Mouse (Mus musculus): ENCODE measurements around the gene Dip2b. TPM values are rescaled to one million over a fixed set of nuclear protein-coding genes. Genes with fewer than 3 reads are reported as not detected.

The Dip2b gene
- polyA plus RNA-seq, 1 experiment from 2014 or later, result 11.3 TPM

DNA sequence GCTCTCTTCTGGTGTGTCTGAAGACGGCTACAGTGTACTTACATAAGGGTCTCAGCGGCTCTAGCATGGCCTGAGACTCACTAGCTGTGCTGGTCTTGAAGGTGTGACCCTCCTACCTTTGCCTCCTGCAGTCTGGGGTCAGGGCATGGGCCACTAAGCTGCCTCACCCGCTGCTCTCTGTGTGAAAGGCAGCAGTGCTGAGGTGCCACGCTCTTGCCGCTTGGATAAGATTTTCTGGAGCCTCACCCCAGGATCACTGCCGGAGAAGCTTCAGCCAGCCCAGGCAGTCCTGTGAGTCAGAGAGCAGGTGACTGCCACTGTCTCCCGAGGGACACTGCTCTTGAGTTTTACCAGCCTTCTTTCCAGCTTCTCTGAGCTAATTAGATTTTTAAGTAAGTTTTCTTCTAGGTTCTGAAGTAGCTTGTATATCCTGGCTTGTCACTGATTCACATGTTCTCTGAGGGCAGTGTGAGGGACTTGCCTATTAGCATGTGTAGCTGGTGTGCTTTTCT is 18.0 kb downstream of the Dip2b start:
- Histone ChIP-seq H3K9ac (no peak overlapping the region), H3K27ac (no peak overlapping the region), H3K9me3 (no peaks in the 10 kb centered on the region), H3K36me3 (no peaks in the 10 kb centered on the region), H3K4me2 (no peak overlapping the region), H3K27me3 (no peaks in the 10 kb centered on the region), H3K4me1 (0 out of 2 replicates have a peak, but pooled peaks cover 3% of the 10 kb centered on the region), H3K4me3 (no peak overlapping the region)
- WGBS, result 87% methylated on average over 7 of the region's 7 CpGs
- ATAC-seq (ENCODE audit: insufficient number of reproducible peaks, low FRiP score, low TSS enrichment, low read depth), result no peak

DNA sequence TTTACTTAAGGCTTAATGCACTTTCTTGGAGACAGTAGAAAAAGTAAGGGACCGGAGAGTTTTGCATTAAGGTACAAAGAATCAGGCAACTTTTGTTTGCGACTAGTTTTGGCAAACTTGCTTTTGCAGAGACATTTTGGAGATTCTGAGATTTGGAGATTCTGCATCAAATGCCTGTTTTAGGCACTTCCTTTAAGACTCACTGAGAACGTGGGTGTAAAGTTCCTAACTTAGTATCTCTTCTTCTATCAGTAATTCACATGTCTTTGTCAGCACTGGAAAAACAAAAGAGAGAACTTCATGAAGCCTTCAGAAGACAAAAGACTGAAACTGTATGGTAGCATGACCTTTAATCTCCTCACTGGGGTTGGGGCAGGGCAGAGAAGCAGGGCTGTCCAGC is 19.2 kb downstream of the Dip2b start:
- Histone ChIP-seq H3K36me3 (no peaks in the 10 kb centered on the region), H3K4me3 (no peak overlapping the region), H3K4me1 (0 out of 2 replicates have a peak, but pooled peaks cover 3% of the 10 kb centered on the region), H3K9me3 (no peaks in the 10 kb centered on the region), H3K27me3 (no peaks in the 10 kb centered on the region), H3K4me2 (no peak overlapping the region), H3K27ac (no peak overlapping the region), H3K9ac (no peak overlapping the region)
- ATAC-seq (ENCODE audit: insufficient number of reproducible peaks, low FRiP score, low TSS enrichment, low read depth), result no peak
- WGBS, result 89% methylated on average over 3 of the region's 3 CpGs

DNA sequence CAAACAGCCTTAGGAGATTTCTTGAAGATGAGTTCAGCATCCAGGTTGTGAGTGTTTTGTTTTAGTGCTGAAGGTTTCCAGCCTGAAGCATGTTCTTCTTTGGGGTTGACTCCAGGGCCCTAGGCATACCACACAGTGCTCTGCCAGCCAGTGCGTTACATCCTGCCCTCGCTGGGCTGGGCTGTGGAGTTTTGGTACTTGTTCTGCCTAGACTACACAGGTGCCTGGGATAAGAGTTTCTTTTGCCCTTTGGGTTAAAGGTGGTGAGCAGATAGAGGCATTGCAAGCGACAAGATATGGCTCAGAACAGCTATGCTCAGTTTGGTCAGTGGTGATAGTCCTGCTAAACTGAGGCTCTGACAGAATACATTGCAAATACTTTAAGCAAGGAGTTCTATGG is 19.7 kb downstream of the Dip2b start:
- WGBS, result 91% methylated on average over 3 of the region's 3 CpGs
- no peak overlapping the region for H3K9ac ChIP-seq
- H3K4me2 ChIP-seq, result no peak overlapping the region

DNA sequence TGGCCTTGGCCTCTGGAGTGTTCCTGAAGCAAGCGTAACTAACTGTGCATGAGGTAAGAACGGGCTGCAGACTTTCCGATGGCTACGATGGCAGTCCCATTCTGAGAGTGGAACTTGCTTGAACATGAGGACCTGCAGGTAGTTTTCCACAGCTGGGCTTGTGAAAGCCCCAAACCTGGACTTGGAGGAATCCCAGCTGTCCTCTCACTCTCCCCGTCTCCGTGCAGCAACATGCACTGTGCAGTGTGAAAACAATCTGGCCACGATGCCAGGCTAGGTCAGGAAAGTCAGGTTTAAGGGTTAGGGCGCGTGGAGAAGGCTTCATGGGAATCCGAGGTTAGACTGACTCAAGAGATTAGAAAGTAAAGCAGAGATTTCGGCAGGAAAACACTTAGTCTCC is 20.4 kb downstream of the Dip2b start:
- H3K9me3 ChIP-seq, result no peaks in the 10 kb centered on the region
- H3K4me3 ChIP-seq, result no peak overlapping the region
- H3K27me3 ChIP-seq, result no peaks in the 10 kb centered on the region
- 69% methylated on average over 11 of the region's 11 CpGs for WGBS
- no peaks in the 10 kb centered on the region for H3K36me3 ChIP-seq
- no peak for ATAC-seq (ENCODE audit: insufficient number of reproducible peaks, low FRiP score, low TSS enrichment, low read depth)
- H3K9ac ChIP-seq, result no peak overlapping the region
- no peak overlapping the region for H3K4me2 ChIP-seq
- H3K4me1 ChIP-seq, result no peaks in the 10 kb centered on the region
- no peak overlapping the region for H3K27ac ChIP-seq

More for the DNA sequence above, 19.7 kb downstream of the Dip2b start:
- Histone ChIP-seq H3K4me3 (no peak overlapping the region), H3K9me3 (no peaks in the 10 kb centered on the region), H3K36me3 (no peaks in the 10 kb centered on the region), H3K4me1 (no peaks in the 10 kb centered on the region), H3K27ac (no peak overlapping the region), H3K27me3 (no peaks in the 10 kb centered on the region)
- no peak for ATAC-seq (ENCODE audit: insufficient number of reproducible peaks, low FRiP score, low TSS enrichment, low read depth)

DNA sequence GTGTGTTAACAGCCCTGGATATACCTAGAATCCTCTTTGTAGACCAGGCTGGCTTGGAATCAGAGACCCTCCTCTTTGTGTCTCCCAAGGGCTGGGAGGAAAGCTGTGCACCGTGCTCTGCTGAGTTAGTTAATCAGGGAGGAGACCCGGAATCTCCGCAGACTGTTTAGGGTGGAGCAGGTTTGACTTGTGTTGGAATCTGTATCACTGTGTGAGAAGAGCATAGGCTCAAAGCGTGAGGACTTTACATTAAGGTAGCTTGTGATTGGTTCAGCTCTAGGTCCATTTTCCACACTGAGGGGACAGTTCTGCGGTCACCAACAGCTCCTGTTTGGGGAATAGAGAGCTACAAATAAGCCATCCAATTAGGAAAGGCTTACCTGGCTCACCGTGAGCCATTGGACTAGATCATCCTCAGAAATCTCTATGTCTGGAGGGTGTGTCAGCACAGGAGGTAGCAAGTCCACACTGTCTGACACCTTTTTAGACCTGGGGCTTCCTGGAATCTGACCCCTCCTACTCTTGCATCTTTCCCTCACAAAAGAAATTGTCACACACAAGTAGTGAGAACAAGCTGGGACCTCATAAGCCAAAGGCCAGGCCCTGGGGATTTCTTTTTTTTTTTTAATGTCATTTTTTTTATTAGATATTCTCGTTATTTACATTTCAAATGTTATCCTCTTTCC is 21.3 kb downstream of the Dip2b start:
- 67% methylated on average over 7 of the region's 7 CpGs for WGBS
- Histone ChIP-seq H3K36me3 (no peaks in the 10 kb centered on the region), H3K4me1 (no peaks in the 10 kb centered on the region), H3K9ac (no peak overlapping the region), H3K9me3 (no peaks in the 10 kb centered on the region), H3K27ac (no peak overlapping the region), H3K4me3 (no peak overlapping the region), H3K27me3 (no peaks in the 10 kb centered on the region), H3K4me2 (no peak overlapping the region)
- no peak for ATAC-seq (ENCODE audit: insufficient number of reproducible peaks, low FRiP score, low TSS enrichment, low read depth)

DNA sequence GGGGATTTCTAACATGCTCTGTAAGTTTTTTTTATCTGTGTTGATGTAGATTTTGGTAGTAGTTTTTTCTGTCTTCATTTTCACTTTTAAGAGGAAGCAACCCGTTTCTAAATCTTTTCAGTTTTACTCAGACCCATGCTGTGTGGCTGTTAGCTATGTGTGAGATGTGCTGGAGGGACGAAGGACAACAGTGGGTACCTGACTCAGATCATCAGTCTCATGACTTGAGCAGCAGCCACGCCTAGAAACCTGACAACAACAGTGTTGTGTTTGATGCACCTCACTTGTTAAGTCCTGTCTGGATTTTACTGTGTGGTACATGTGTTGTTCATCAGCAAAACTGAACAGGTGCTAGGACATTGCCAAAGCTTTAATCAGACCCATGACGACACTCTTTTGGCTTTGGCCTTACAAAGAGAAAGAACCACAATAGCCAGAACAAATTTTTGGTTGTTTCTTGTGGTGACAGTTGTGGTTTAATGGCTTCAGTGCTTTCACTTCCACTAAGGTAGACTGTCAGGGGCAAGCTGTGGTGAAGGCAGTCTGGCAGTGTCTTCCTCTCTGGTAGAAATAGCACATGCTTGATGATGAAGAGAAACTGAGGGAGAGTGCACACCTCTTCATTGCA is 22.2 kb downstream of the Dip2b start:
- H3K4me2 ChIP-seq, result no peak overlapping the region
- no peak for ATAC-seq (ENCODE audit: insufficient number of reproducible peaks, low FRiP score, low TSS enrichment, low read depth)
- no peak overlapping the region for H3K4me3 ChIP-seq
- no peaks in the 10 kb centered on the region for H3K27me3 ChIP-seq
- no peak overlapping the region for H3K27ac ChIP-seq
- WGBS, result 76% methylated on average over 4 of the region's 4 CpGs
- no peaks in the 10 kb centered on the region for H3K9me3 ChIP-seq
- no peak overlapping the region for H3K9ac ChIP-seq
- no peaks in the 10 kb centered on the region for H3K36me3 ChIP-seq
- no peaks in the 10 kb centered on the region for H3K4me1 ChIP-seq

DNA sequence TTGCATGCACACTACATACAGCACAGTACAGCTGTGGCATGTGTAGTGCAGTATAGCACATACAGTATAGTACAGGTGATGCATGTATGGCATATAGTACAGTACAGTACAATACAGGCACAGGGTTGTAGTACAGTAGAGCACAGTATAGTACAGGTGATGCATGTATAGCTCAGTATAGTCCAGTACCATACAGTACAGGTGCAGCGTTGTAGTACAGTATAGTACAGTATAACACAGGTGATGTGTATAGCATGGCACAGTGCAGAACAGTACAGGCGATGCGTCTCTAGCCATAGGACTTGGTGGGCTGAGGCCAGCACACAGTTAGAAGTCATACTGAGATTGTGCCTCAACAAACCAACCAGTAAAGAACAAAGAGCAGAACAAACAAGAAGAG is 22.9 kb downstream of the Dip2b start:
- Histone ChIP-seq H3K9ac (no peak overlapping the region), H3K4me1 (0 out of 2 replicates have a peak, but pooled peaks cover 2% of the 10 kb centered on the region), H3K27ac (no peak overlapping the region), H3K36me3 (no peaks in the 10 kb centered on the region), H3K4me2 (no peak overlapping the region), H3K27me3 (no peaks in the 10 kb centered on the region), H3K4me3 (no peak overlapping the region), H3K9me3 (no peaks in the 10 kb centered on the region)
- WGBS, result 96% methylated on average over 3 of the region's 3 CpGs
- no peak for ATAC-seq (ENCODE audit: insufficient number of reproducible peaks, low FRiP score, low TSS enrichment, low read depth)

DNA sequence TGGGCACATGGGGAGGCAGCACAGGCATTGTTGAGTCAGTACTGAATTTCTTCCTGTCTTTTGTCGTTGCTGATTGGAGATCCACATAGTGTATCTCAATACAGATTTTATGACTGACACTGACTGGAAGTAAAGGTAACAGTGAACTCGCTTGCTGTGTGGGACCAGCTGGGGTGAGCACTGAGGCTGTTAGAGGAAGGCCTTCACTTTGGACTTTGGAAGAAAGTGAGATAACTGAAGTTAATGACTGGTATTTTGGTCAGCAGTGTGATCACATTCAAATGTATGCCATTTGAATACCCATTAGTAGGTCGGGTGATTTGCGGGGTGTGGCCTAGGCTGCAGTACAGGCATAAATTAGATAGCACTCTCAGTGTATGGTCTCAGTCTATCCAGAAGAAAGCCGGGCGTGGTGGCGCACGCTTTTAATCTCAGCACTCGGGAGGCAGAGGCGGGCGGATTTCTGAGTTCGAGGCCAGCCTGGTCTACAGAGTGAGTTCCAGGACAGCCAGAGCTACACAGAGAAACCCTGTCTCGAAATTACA is 24.8 kb downstream of the Dip2b start:
- Histone ChIP-seq H3K9me3 (no peaks in the 10 kb centered on the region), H3K27me3 (no peaks in the 10 kb centered on the region), H3K9ac (no peak overlapping the region), H3K4me2 (no peak overlapping the region), H3K4me3 (no peak overlapping the region), H3K36me3 (no peaks in the 10 kb centered on the region), H3K27ac (no peak overlapping the region), H3K4me1 (0 out of 2 replicates have a peak, but pooled peaks cover 2% of the 10 kb centered on the region)
- ATAC-seq (ENCODE audit: insufficient number of reproducible peaks, low FRiP score, low TSS enrichment, low read depth), result no peak
- WGBS, result 92% methylated on average over 13 of the region's 13 CpGs

DNA sequence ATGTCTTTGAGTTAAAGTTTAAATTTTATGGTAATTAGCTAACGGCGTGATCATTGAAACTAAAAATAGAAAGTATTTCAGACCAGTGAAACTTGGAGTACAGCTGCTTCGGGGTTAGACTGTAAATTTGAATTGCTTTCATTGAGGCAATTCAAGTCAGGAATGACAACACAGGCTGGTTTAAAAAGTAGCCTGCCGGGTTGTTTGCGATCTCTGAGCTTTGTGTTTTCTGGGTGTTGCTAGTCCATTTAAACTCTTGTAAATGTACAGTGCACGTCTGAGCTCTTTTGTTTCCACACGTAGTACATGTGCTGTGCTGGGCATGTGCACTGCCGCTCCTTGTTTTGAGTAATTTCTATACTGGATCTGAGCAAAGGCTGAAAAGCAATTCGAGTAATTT is 28.2 kb downstream of the Dip2b start:
- Histone ChIP-seq H3K27ac (0 out of 2 replicates have a peak overlapping the region, but pooled peaks have one; percentile 6), H3K4me2 (no peak overlapping the region), H3K27me3 (no peaks in the 10 kb centered on the region), H3K36me3 (no peaks in the 10 kb centered on the region), H3K9me3 (no peaks in the 10 kb centered on the region), H3K4me3 (no peak overlapping the region), H3K4me1 (0 out of 2 replicates have a peak, but pooled peaks cover 2% of the 10 kb centered on the region), H3K9ac (no peak overlapping the region)
- WGBS, result 37% methylated on average over 9 of the region's 9 CpGs
- no peak for ATAC-seq (ENCODE audit: insufficient number of reproducible peaks, low FRiP score, low TSS enrichment, low read depth)

DNA sequence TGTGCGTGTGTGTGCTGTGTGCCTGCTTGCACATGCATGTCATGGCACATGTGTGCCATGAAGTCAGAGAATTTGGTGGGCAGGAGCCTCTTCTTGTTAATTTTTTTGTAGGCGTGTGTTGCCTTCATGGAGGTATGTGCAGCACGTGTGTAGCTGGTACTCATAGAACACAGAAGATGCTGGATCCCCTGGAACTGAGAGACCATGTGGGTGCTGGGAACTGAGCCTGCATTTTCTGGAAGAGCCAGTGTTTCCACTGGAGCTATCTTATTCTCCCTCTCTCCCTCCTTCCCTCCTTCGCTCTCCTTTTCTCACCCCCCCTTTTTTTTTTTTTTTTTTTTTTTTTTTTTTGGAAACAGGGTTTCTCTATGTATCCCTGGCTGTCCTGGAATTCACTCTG is 30.6 kb downstream of the Dip2b start:
- H3K4me3 ChIP-seq, result no peak overlapping the region
- no peaks in the 10 kb centered on the region for H3K27me3 ChIP-seq
- no peak overlapping the region for H3K4me2 ChIP-seq
- H3K36me3 ChIP-seq, result no peaks in the 10 kb centered on the region
- H3K27ac ChIP-seq, result no peak overlapping the region
- no peak for ATAC-seq (ENCODE audit: insufficient number of reproducible peaks, low FRiP score, low TSS enrichment, low read depth)
- WGBS, result 89% methylated on average over 4 of the region's 4 CpGs
- H3K4me1 ChIP-seq, result peaks cover 9% of the 10 kb centered on the region
- H3K9ac ChIP-seq, result no peak overlapping the region
- H3K9me3 ChIP-seq, result no peaks in the 10 kb centered on the region

DNA sequence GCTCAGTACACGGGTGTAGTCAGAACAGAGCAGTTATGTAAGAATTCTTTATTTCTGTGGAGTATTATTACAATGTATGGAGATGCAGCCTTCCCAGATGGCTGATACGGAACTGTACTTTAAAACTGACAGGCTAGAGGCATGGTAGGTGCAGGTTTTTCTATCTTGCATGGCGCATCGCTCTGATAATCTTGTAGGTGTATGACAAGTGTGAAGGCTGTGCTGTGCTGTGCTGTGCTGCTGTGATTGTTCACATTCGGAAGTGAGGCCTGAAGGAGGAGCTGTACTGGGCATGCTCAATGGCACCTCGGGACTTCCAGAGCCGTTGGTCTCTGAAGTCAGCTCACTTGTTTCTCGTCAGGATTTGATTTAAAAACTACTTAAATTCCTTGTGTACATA is 31.6 kb downstream of the Dip2b start:
- no peak overlapping the region for H3K4me3 ChIP-seq
- no peak for ATAC-seq (ENCODE audit: insufficient number of reproducible peaks, low FRiP score, low TSS enrichment, low read depth)

DNA sequence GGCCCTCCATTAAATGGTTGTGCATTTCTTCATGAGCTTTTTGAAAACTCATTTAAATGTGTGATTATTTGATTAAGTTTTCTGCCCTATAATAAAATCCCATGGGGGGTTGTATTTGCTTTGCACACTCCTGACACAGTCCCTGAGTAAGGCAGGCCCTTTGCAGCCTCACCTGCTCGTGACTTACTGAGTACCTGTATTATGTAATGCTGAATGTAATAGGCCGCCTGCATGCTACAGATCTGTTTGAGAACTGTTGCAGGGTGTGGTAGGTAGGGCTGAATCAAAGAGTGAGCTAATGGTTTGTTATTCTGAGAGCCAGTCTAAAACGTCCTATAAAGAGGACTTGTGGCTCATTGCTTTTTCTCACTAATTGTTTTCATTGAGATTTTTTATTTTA is 33.4 kb downstream of the Dip2b start:
- H3K27ac ChIP-seq, result no peak overlapping the region
- H3K9me3 ChIP-seq, result no peaks in the 10 kb centered on the region
- no peak overlapping the region for H3K4me2 ChIP-seq
- peaks cover 14% of the 10 kb centered on the region for H3K4me1 ChIP-seq
- ATAC-seq (ENCODE audit: insufficient number of reproducible peaks, low FRiP score, low TSS enrichment, low read depth), result no peak
- no peak overlapping the region for H3K4me3 ChIP-seq
- H3K9ac ChIP-seq, result no peak overlapping the region
- no peaks in the 10 kb centered on the region for H3K36me3 ChIP-seq
- 71% methylated on average over 3 of the region's 3 CpGs for WGBS
- H3K27me3 ChIP-seq, result no peaks in the 10 kb centered on the region

More for the DNA sequence above, 31.6 kb downstream of the Dip2b start:
- Histone ChIP-seq H3K9ac (no peak overlapping the region), H3K27me3 (no peaks in the 10 kb centered on the region), H3K4me1 (peaks cover 14% of the 10 kb centered on the region), H3K4me2 (no peak overlapping the region), H3K36me3 (no peaks in the 10 kb centered on the region), H3K9me3 (no peaks in the 10 kb centered on the region), H3K27ac (no peak overlapping the region)
- 77% methylated on average over 8 of the region's 8 CpGs for WGBS

Measured in limb, embryonic 15.5 days (tissue).